Mouse (Mus musculus): ENCODE measurements around the gene Olfr617. TPM values are rescaled to one million over a fixed set of nuclear protein-coding genes. Genes with fewer than 3 reads are reported as not detected.

Gene Olfr617
- polyA plus RNA-seq (2014; fragmentation: Illumina TruSeq; extraction: RNeasy Lipid Tissue Mini Kit (QIAGEN cat#74804); ENCODE audit: low read depth, low replicate concordance): not detected

DNA sequence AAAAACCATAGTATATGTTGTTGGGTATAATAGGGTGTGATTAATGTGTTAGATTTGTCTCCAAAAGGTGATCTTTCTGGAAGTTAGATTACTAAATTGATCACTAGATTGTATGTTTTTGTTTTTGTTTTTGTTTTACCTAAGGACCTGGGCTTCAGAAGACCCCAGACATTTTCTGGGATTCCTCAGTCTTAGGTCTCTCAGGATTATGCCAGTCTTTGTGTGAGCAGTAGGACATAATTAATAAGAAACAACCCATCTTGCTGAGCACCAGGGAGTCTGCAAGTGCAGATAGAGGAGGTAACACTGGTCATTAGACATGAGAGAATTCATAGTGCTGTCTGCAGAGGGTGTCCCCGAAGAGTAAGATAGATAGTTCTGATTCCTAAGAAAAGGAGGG is at the start of gene Olfr617:
Olfr617 (plus strand) TSS at position 301 of the 400 bp plus-strand sequence.

DNA sequence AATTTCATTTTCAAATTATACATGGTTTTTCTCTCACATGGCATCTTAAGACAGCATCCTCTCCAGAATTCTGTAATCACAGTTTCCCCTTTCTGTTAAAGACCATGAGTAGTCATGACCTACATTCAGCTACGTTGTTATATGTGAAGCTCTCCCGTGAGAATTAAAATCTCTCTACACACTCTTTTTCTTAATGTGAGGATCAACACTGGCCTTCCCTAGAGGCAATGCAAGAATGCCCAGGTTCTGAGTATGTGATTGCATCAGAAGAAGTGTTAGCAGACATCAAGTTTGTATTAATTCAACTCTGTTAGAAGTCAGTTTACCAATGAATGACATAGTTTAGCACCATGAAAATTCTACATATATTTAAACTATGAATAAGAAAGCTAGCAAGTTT is 30.2 kb upstream of the Olfr617 start, which contains the start of gene Olfr612:
Olfr612 (minus strand) TSS at position 101 of the 400 bp plus-strand sequence.

DNA sequence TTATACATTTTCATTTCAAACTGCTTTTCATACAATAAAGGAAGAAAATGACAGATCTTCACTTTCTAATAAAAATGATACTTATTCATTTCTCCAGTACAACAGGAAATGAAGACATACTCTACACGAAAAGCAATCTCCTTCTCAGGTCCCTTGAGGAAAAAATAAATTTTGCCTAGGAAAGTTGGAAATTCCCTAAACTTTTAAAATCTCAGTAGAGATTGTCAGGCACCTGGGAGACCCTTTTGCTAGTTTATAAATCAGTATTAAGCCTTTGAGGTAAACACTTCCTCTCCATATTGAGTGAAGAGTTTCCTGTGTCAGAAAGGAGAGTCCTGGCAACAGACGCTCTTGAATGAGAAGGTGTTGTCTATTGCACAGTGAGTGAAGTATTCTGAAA is 25.1 kb upstream of the Olfr617 start, which contains the start of gene Olfr613:
Olfr613 (plus strand) TSS at position 301 of the 400 bp plus-strand sequence.

DNA sequence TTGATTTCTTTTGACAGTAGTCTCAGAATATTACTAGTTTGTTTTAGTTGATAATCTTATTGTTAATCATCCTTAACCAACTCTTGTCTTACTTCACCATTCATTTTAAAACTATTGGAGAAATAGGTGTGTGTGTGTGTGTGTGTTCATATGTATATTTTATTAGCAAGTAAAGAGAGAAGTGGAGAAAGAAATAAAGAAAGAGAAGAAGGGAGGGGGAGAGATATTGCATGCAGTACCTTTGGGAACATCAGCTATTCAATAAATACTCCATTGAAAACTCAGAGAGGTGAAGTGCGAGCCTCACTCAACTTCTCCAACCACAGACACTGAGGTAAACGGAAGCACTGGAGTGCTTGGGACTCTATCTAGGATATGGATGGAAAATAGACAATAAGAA is 17.1 kb upstream of the Olfr617 start, which contains the start of gene Olfr615:
Olfr615 (plus strand) TSS at position 301 of the 400 bp plus-strand sequence.

DNA sequence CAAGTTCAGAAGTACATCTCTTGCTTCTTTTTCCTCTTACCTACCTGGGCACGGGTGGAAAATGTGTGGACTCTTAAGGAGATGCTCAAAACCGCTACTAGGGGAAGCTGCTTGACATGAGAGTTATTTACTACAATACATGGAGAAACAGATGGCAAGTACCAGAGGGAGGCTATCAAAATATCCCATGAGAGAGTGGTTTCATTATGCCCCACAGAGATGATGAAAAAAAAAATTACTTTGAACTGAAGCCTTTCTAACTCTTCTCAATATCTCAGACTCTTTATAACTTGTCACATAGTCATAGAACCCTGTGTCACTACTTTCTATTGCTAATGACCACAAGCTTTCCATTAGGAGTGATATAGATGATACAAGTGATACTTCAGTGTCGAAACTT is 3.8 kb upstream of the Olfr617 start, which contains the start of gene Olfr616:
Olfr616 (minus strand) TSS at position 101 of the 400 bp plus-strand sequence.

DNA sequence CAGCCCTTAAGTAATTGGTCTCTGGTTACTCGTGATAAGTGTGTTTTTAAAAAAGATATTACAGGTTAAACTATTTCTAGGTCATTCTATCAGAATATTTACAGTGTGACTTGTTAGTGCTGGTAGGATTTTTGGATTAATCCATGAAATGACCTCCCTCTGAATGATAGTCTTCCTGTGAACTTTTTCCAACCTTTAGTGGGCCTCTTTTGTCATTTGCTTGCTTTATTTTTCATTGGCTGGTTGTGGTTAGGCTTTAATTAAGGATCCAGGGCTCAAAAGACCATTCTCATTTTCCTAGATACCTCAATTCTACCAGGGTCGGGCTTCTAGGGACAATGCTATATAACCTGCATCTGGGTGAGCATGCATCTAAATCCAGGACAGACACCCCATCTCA is 16.9 kb downstream of the Olfr617 start, which contains the start of gene Olfr618:
Olfr618 (plus strand) TSS at position 301 of the 400 bp plus-strand sequence.

DNA sequence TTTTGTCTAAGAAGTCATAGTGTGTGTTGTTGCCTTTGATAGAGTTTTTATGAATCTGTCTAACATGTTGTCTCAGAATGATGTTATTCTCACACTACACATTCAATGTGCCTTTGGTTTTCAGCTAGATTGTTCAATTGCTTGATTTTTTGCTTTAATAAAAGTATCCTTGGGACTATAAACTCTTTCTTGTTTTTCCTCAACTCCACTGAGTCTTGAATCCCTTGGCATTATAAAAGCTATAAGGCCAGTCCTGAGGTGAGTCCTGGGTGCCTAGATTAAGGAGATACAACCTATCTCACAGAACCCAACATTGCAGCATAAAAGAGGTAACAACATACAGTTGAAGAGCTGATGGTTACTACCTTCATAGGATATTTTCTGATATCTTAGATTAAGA is 27.4 kb downstream of the Olfr617 start, which contains the start of gene Olfr619:
Olfr619 (plus strand) TSS at position 301 of the 400 bp plus-strand sequence.

DNA sequence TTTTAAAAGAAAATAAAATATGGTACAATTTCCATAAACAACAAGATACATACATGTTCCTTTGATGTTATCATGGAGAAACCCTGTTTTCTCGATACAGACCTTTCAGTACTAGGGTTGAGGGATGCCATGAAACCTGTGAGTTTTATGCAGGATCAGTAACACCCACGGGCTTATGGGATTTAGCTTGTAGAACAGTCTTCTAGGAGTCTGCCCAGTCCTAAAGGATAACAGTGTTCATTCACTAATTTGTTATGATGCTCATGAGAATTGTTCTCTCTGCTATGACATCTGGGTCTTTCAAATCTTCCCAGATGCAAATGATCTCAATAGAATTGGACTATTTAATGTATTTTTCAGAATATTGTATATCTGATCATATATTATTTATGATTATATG is 39.6 kb downstream of the Olfr617 start, which contains the start of gene Olfr620:
Olfr620 (minus strand) TSS at position 101 of the 400 bp plus-strand sequence.

Other genes starting within 250 kb of the Olfr617 start
- gene Olfr598, start 249.5 kb upstream of the Olfr617 start, polyA plus RNA-seq (2014; fragmentation: Illumina TruSeq; extraction: RNeasy Lipid Tissue Mini Kit (QIAGEN cat#74804); ENCODE audit: low read depth, low replicate concordance): not detected
- gene Olfr599, start 237.1 kb upstream of the Olfr617 start, polyA plus RNA-seq (2014; fragmentation: Illumina TruSeq; extraction: RNeasy Lipid Tissue Mini Kit (QIAGEN cat#74804); ENCODE audit: low read depth, low replicate concordance): not detected
- not detected for gene Olfr600, start 223.4 kb upstream of the Olfr617 start, polyA plus RNA-seq (2014; fragmentation: Illumina TruSeq; extraction: RNeasy Lipid Tissue Mini Kit (QIAGEN cat#74804); ENCODE audit: low read depth, low replicate concordance)
- gene Olfr601, start 210.4 kb upstream of the Olfr617 start, polyA plus RNA-seq (2014; fragmentation: Illumina TruSeq; extraction: RNeasy Lipid Tissue Mini Kit (QIAGEN cat#74804); ENCODE audit: low read depth, low replicate concordance): not detected
- gene Olfr603, start 186.9 kb upstream of the Olfr617 start, polyA plus RNA-seq (2014; fragmentation: Illumina TruSeq; extraction: RNeasy Lipid Tissue Mini Kit (QIAGEN cat#74804); ENCODE audit: low read depth, low replicate concordance): not detected
- not detected for gene Usp17lc, start 158.0 kb upstream of the Olfr617 start, polyA plus RNA-seq (2014; fragmentation: Illumina TruSeq; extraction: RNeasy Lipid Tissue Mini Kit (QIAGEN cat#74804); ENCODE audit: low read depth, low replicate concordance)
- not detected for gene Olfr605, start 127.6 kb upstream of the Olfr617 start, polyA plus RNA-seq (2014; fragmentation: Illumina TruSeq; extraction: RNeasy Lipid Tissue Mini Kit (QIAGEN cat#74804); ENCODE audit: low read depth, low replicate concordance)
- gene Olfr606, start 124.0 kb upstream of the Olfr617 start, polyA plus RNA-seq (2014; fragmentation: Illumina TruSeq; extraction: RNeasy Lipid Tissue Mini Kit (QIAGEN cat#74804); ENCODE audit: low read depth, low replicate concordance): not detected
- gene Olfr607, start 108.9 kb upstream of the Olfr617 start, polyA plus RNA-seq (2014; fragmentation: Illumina TruSeq; extraction: RNeasy Lipid Tissue Mini Kit (QIAGEN cat#74804); ENCODE audit: low read depth, low replicate concordance): not detected
- not detected for gene Olfr608, start 103.2 kb upstream of the Olfr617 start, polyA plus RNA-seq (2014; fragmentation: Illumina TruSeq; extraction: RNeasy Lipid Tissue Mini Kit (QIAGEN cat#74804); ENCODE audit: low read depth, low replicate concordance)
- gene Olfr609, start 75.0 kb upstream of the Olfr617 start, polyA plus RNA-seq (2014; fragmentation: Illumina TruSeq; extraction: RNeasy Lipid Tissue Mini Kit (QIAGEN cat#74804); ENCODE audit: low read depth, low replicate concordance): not detected
- not detected for gene Olfr610, start 60.9 kb upstream of the Olfr617 start, polyA plus RNA-seq (2014; fragmentation: Illumina TruSeq; extraction: RNeasy Lipid Tissue Mini Kit (QIAGEN cat#74804); ENCODE audit: low read depth, low replicate concordance)
- gene Olfr611, start 52.2 kb upstream of the Olfr617 start, polyA plus RNA-seq (2014; fragmentation: Illumina TruSeq; extraction: RNeasy Lipid Tissue Mini Kit (QIAGEN cat#74804); ENCODE audit: low read depth, low replicate concordance): not detected
- not detected for gene Olfr612, start 30.3 kb upstream of the Olfr617 start, polyA plus RNA-seq (2014; fragmentation: Illumina TruSeq; extraction: RNeasy Lipid Tissue Mini Kit (QIAGEN cat#74804); ENCODE audit: low read depth, low replicate concordance)
- gene Olfr613, start 25.0 kb upstream of the Olfr617 start, polyA plus RNA-seq (2014; fragmentation: Illumina TruSeq; extraction: RNeasy Lipid Tissue Mini Kit (QIAGEN cat#74804); ENCODE audit: low read depth, low replicate concordance): not detected
- not detected for gene Olfr615, start 17.0 kb upstream of the Olfr617 start, polyA plus RNA-seq (2014; fragmentation: Illumina TruSeq; extraction: RNeasy Lipid Tissue Mini Kit (QIAGEN cat#74804); ENCODE audit: low read depth, low replicate concordance)
- not detected for gene Olfr616, start 3.9 kb upstream of the Olfr617 start, polyA plus RNA-seq (2014; fragmentation: Illumina TruSeq; extraction: RNeasy Lipid Tissue Mini Kit (QIAGEN cat#74804); ENCODE audit: low read depth, low replicate concordance)
- gene Olfr618, start 17.0 kb downstream of the Olfr617 start, polyA plus RNA-seq (2014; fragmentation: Illumina TruSeq; extraction: RNeasy Lipid Tissue Mini Kit (QIAGEN cat#74804); ENCODE audit: low read depth, low replicate concordance): not detected
- not detected for gene Olfr619, start 27.5 kb downstream of the Olfr617 start, polyA plus RNA-seq (2014; fragmentation: Illumina TruSeq; extraction: RNeasy Lipid Tissue Mini Kit (QIAGEN cat#74804); ENCODE audit: low read depth, low replicate concordance)
- gene Olfr620, start 39.5 kb downstream of the Olfr617 start, polyA plus RNA-seq (2014; fragmentation: Illumina TruSeq; extraction: RNeasy Lipid Tissue Mini Kit (QIAGEN cat#74804); ENCODE audit: low read depth, low replicate concordance): not detected
- not detected for gene Olfr622, start 69.6 kb downstream of the Olfr617 start, polyA plus RNA-seq (2014; fragmentation: Illumina TruSeq; extraction: RNeasy Lipid Tissue Mini Kit (QIAGEN cat#74804); ENCODE audit: low read depth, low replicate concordance)
- gene Olfr623, start 90.6 kb downstream of the Olfr617 start, polyA plus RNA-seq (2014; fragmentation: Illumina TruSeq; extraction: RNeasy Lipid Tissue Mini Kit (QIAGEN cat#74804); ENCODE audit: low read depth, low replicate concordance): not detected
- gene Olfr624, start 98.1 kb downstream of the Olfr617 start, polyA plus RNA-seq (2014; fragmentation: Illumina TruSeq; extraction: RNeasy Lipid Tissue Mini Kit (QIAGEN cat#74804); ENCODE audit: low read depth, low replicate concordance): not detected
- gene Olfr625-ps1, start 109.7 kb downstream of the Olfr617 start, polyA plus RNA-seq (2014; fragmentation: Illumina TruSeq; extraction: RNeasy Lipid Tissue Mini Kit (QIAGEN cat#74804); ENCODE audit: low read depth, low replicate concordance): not detected
- not detected for gene Olfr243, start 141.6 kb downstream of the Olfr617 start, polyA plus RNA-seq (2014; fragmentation: Illumina TruSeq; extraction: RNeasy Lipid Tissue Mini Kit (QIAGEN cat#74804); ENCODE audit: low read depth, low replicate concordance)
- gene Olfr628, start 157.3 kb downstream of the Olfr617 start, polyA plus RNA-seq (2014; fragmentation: Illumina TruSeq; extraction: RNeasy Lipid Tissue Mini Kit (QIAGEN cat#74804); ENCODE audit: low read depth, low replicate concordance): not detected
- not detected for gene Olfr629, start 171.9 kb downstream of the Olfr617 start, polyA plus RNA-seq (2014; fragmentation: Illumina TruSeq; extraction: RNeasy Lipid Tissue Mini Kit (QIAGEN cat#74804); ENCODE audit: low read depth, low replicate concordance)
- not detected for gene Olfr630, start 184.3 kb downstream of the Olfr617 start, polyA plus RNA-seq (2014; fragmentation: Illumina TruSeq; extraction: RNeasy Lipid Tissue Mini Kit (QIAGEN cat#74804); ENCODE audit: low read depth, low replicate concordance)
- not detected for gene Olfr69, start 198.5 kb downstream of the Olfr617 start, polyA plus RNA-seq (2014; fragmentation: Illumina TruSeq; extraction: RNeasy Lipid Tissue Mini Kit (QIAGEN cat#74804); ENCODE audit: low read depth, low replicate concordance)
- not detected for gene Olfr68, start 206.6 kb downstream of the Olfr617 start, polyA plus RNA-seq (2014; fragmentation: Illumina TruSeq; extraction: RNeasy Lipid Tissue Mini Kit (QIAGEN cat#74804); ENCODE audit: low read depth, low replicate concordance)
- gene Olfr67, start 218.8 kb downstream of the Olfr617 start, polyA plus RNA-seq (2014; fragmentation: Illumina TruSeq; extraction: RNeasy Lipid Tissue Mini Kit (QIAGEN cat#74804); ENCODE audit: low read depth, low replicate concordance): not detected
- gene Hbb-bt, start 240.9 kb downstream of the Olfr617 start, polyA plus RNA-seq (2014; fragmentation: Illumina TruSeq; extraction: RNeasy Lipid Tissue Mini Kit (QIAGEN cat#74804); ENCODE audit: low read depth, low replicate concordance): 792 TPM